Mouse (Mus musculus) lung, postnatal 0 days (tissue): ENCODE results near the gene Alox5ap.

Source experiments
- CTCF ChIP-seq: IDR thresholded peaks from 2 replicates; pipeline ENCODE4 v1.5.1; 2016; ENCODE audit warnings: antibody characterized with exemption, mild to moderate bottlenecking
- EP300 ChIP-seq: IDR thresholded peaks from 2 replicates; pipeline ENCODE4 v1.6.1; 2016; ENCODE audit warnings: antibody characterized with exemption, mild to moderate bottlenecking, control low read depth

- no peak for TF ChIP-seq CTCF
- no peak for TF ChIP-seq EP300
Measured at GRCm38 (mm10) chr5:149253491-149253890, 11.1 kb upstream of the Alox5ap start.
